Mouse (Mus musculus): Measurements from ENCODE around the gene Gm13276.
A peak's percentile ranks its signal among the peaks of the same experiment; 100 is the strongest.
"Not testable (repeated sequence)": the region's sequence is repeated elsewhere in the genome, so short reads cannot be mapped to it uniquely, and the experiment has no call there.

Gene Gm13276

GRCm38 (mm10) chr4:88788402-88788801, 2.9 kb downstream of the Gm13276 start, which contains the start of gene Gm13277:
Gm13277 (plus strand) TSS chr4:88788632.
- peak; percentile 74 to 82 for DNase-seq

GRCm38 (mm10) chr4:88791250-88791649, 5.7 kb downstream of the Gm13276 start, which contains the start of gene Gm13278:
Gm13278 (plus strand) TSS chr4:88791550.
- DNase-seq, result not testable (repeated sequence)

DNA sequence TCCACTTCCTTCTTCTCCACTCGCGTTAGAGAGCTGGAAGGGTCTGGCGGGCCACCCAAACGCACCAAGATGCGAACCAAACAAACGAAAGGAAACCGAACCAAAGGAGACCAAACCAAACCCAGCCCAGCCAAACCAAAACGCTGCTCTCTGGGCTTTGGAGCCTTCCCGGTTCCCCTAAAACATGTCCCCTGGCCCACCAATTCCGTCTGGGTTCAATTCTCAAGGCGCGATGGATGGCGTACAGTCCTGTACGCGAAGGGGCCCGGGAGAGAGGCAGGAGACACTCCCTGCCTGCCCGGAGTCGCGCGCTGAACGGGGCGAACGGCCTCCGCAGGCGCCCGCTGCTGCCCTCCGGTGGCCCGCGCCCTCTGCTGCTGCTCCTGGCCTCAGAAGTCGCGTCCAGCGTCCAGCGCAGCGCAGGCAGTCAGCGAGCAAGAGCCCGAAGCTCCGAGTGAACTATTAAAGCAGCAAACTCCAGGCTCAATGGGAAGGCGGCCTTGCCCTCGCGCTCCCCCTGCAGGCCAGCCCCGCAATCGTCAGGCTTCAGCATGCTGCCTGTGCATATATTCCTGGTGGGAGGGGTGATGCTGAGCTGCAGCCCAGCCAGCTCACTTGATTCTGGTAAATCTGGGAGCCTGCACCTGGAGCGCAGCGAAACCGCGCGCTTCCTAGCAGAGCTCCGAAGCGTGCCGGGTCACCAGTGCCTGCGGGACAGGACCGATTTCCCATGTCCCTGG, 8.6 kb downstream of the Gm13276 start, which contains the start of gene Gm13275:
TSS of gene Gm13275 (plus strand) at position 552 of the 740 bp plus-strand sequence.
- DNase-seq, result peak; percentile 51 to 55

DNA sequence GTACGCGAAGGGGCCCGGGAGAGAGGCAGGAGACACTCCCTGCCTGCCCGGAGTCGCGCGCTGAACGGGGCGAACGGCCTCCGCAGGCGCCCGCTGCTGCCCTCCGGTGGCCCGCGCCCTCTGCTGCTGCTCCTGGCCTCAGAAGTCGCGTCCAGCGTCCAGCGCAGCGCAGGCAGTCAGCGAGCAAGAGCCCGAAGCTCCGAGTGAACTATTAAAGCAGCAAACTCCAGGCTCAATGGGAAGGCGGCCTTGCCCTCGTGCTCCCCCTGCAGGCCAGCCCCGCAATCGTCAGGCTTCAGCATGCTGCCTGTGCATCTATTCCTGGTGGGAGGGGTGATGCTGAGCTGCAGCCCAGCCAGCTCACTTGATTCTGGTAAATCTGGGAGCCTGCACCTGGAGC, 11.6 kb downstream of the Gm13276 start, which contains the start of gene Gm13279:
TSS of gene Gm13279 (plus strand) at position 301 of the 400 bp plus-strand sequence.
- not testable (repeated sequence) for DNase-seq

DNA sequence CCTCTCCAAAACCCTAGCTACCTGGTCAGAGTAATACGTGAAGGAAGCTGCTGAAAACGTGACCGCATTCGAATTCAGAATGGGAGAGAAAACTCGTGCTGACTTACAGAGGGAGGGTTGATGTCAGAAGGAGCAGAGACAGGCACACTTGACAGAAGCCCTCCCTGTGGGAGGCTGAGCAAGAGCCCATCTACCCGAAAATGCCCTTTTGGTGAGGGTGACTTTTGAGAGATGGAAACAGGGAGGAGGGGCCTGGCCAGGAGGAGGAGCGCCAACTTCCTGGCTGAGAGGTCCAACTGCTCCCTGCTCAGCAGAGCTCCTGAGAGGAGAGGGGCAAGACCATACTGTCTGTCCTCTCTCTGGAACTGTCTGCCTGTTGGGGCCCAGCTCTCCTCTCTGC, 13.9 kb downstream of the Gm13276 start, which contains the start of gene Gm13285:
TSS of gene Gm13285 (plus strand) at position 301 of the 400 bp plus-strand sequence.
- not testable (repeated sequence) for DNase-seq

DNA sequence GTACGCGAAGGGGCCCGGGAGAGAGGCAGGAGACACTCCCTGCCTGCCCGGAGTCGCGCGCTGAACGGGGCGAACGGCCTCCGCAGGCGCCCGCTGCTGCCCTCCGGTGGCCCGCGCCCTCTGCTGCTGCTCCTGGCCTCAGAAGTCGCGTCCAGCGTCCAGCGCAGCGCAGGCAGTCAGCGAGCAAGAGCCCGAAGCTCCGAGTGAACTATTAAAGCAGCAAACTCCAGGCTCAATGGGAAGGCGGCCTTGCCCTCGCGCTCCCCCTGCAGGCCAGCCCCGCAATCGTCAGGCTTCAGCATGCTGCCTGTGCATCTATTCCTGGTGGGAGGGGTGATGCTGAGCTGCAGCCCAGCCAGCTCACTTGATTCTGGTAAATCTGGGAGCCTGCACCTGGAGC, 17.4 kb downstream of the Gm13276 start, which contains the start of gene Gm13287:
TSS of gene Gm13287 (plus strand) at position 301 of the 400 bp plus-strand sequence.
- not testable (repeated sequence) for DNase-seq

- DNase-seq, result not testable (repeated sequence)
These were observed 19.7 kb downstream of the Gm13276 start, which contains the start of gene Gm13288 for GRCm38 (mm10) chr4:88805231-88805630. Gm13288 (plus strand) TSS chr4:88805531.

GRCm38 (mm10) chr4:88805761-88806160, 20.3 kb downstream of the Gm13276 start:
- peak; percentile 9 to 36 for DNase-seq

DNA sequence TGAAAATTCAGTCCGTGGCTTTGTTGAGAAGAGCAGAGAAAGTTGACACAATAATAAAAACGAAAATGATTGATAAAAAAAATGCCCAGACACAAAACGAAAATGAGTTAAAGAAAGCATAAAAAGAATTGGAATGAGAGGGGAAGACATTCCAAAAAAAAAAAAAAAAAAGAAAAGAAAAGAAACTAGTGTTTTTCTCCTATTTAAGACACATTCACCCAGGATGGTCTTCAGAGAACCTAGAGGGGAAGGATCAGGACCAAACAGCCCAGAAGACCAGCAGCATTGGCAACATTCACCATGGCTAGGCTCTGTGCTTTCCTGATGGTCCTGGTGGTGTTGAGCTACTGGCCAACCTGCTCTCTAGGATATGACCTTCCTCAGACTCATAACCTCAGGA, 30.4 kb downstream of the Gm13276 start, which contains the start of gene Ifna7:
TSS of gene Ifna7 (plus strand) at position 301 of the 400 bp plus-strand sequence.
- DNase-seq, result no peak

GRCm38 (mm10) chr4:88819659-88820058, 34.1 kb downstream of the Gm13276 start, which contains the start of gene Ifna11:
Ifna11 (plus strand) TSS chr4:88819959.
- DNase-seq, result no peak

- peak; percentile 35 to 45 for DNase-seq
These were observed 37.5 kb downstream of the Gm13276 start for GRCm38 (mm10) chr4:88822995-88823394.

- not testable (repeated sequence) for DNase-seq
These were observed 41.6 kb downstream of the Gm13276 start, which contains the start of gene Ifna6 for GRCm38 (mm10) chr4:88827116-88827515. Ifna6 (plus strand) TSS chr4:88827416.

GRCm38 (mm10) chr4:88830523-88830922, 45.0 kb downstream of the Gm13276 start:
- peak; percentile 36 to 37 for DNase-seq

GRCm38 (mm10) chr4:88835225-88835624, 49.7 kb downstream of the Gm13276 start, which contains the start of gene Ifna5:
Ifna5 (plus strand) TSS chr4:88835525.
- DNase-seq, result not testable (repeated sequence)
